Mouse (Mus musculus) G1E (cell line): ENCODE measurements around the gene Ckap2l.

Experiments used
- CTCF ChIP-seq: IDR thresholded peaks from 2 replicates; pipeline ENCODE4 v1.5.1; 2012; ENCODE audit warnings: low read depth, low read length, inconsistent platforms, mixed read lengths
- GATA1 ChIP-seq: IDR thresholded peaks from 2 replicates; pipeline ENCODE4 v1.6.1; 2012; ENCODE audit warnings: borderline replicate concordance, low read length, inconsistent platforms, mixed read lengths
- TAL1 ChIP-seq: conservative IDR thresholded peaks from 2 replicates; pipeline ENCODE4 v1.6.1; 2012; ENCODE audit warnings: low read depth, low read length, inconsistent platforms, mixed read lengths

DNA sequence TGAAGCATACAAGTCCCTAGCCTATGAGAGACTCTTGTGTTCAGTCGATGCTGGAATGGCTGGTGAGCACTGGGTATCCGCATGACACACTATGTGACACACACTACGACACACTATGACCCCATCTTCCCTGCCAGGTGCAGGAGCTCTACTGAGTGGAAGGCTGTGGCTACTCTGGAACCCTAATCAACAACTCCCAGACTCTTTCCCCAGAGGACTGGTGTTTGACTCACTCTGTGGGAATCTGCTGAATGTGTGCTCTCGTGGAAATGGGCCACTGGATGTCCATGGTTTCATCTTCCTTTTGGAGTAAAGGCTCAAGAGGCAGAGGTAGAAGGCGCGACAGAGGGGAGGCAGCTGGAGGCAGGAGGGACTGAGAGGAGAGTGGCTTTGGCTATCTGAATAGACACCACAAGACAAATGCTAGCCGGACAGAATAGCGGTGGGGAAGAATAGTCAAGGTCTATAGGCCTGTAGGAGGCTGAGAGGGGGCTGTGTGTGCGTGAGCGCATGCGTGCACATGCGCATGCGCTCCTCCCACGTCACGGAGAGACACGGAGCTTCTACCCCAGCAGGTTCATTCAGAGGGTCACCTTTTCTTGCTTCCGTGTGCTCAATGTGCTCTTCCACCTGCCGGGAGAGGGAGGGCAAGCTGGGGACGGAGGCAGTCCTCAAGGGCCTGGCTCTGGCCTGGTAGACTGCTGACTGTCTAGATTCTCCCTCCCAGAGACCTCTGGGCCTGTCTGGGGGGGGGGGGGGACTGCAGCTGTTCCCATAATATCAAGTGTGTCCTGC lies 44.0 kb downstream of the Ckap2l start:
- no peak for TF ChIP-seq CTCF
- no peak for TF ChIP-seq TAL1
- TF ChIP-seq GATA1, result no peak
